Mouse (Mus musculus): Measurements from ENCODE around the gene Shisa5. TPM values are rescaled to one million over a fixed set of nuclear protein-coding genes. Genes with fewer than 3 reads are reported as not detected.

Shisa5 gene
- polyA plus RNA-seq, 1 experiment from 2014 or later: 65.4 TPM

DNA sequence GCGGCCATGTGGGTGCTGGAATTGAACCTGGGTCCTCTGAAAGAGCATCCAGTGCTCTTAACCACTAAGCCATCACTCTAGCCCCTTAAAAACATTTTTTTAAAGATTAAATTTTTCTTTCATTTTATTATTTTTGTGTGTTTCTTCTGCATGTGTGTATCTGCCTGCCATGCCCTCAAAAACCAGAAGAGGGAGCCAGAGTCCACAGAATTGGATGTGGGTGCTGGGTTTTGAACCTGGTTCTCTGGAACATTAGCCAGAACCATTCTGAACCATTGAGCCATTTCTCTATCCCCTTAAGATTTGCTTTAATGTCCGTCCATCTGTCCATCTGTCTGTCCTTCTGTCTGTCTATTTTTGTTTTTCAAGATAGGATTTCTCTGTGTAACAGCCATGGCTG is 35.2 kb upstream of the Shisa5 start:
- H3K9me3 ChIP-seq: no peaks in the 10 kb centered on the region
- peaks cover 21% of the 10 kb centered on the region; the same call in 1 of the 2 replicates for H3K36me3 ChIP-seq
- no peak for ATAC-seq (ENCODE audit: insufficient number of reproducible peaks, insufficient read depth, low FRiP score, low TSS enrichment, low read depth)
- H3K4me2 ChIP-seq: no peak overlapping the region
- WGBS: 50% methylated on average over 2 of the region's 2 CpGs
- H3K4me1 ChIP-seq: 0 out of 2 replicates have a peak, but pooled peaks cover 3% of the 10 kb centered on the region
- no peak overlapping the region for H3K9ac ChIP-seq
- H3K27me3 ChIP-seq: no peaks in the 10 kb centered on the region
- H3K27ac ChIP-seq: no peak overlapping the region
- H3K4me3 ChIP-seq: no peak overlapping the region

DNA sequence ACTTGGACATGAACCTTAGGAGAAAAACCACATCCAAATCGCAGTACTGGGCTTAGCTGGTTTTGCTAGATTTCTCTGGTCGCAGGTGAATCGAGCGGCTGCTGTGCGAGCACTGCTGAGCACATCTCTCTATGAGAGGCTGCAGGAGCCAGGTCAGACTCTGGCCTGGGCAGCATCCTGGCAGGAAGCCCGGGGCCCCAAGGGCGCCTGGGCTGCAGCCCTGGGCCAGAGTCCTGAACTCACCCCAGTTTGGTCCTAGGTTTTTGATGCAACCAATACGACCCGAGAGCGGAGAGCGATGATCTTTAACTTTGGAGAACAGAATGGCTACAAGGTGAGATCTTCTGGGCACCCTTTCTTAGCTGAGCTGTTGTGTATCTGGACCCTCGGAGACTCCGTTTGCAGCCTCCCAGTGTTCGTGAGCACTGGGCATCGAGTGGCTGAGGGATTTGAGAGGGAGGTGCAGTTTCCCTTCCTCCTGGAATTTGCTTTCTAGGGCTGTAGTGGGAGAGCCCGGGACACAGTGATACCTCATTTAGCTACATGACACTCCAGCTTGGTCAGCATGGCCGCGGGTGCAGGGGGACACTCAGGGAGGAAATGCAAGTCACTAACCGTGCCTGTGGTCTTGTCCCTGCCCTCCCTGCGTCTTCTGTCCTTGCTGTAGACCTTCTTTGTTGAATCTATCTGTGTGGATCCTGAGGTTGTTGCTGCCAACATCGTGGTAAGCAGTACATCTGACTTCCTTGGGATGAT is 31.2 kb upstream of the Shisa5 start:
- Histone ChIP-seq H3K36me3 (peaks cover 46% of the 10 kb centered on the region), H3K9ac (peak overlapping the region; percentile 36; the same call in 1 of the 2 replicates), H3K4me3 (no peak overlapping the region), H3K4me1 (no peaks in the 10 kb centered on the region), H3K27me3 (no peaks in the 10 kb centered on the region), H3K27ac (no peak overlapping the region), H3K9me3 (no peaks in the 10 kb centered on the region), H3K4me2 (no peak overlapping the region)
- 77% methylated on average over 21 of the region's 21 CpGs for WGBS
- ATAC-seq (ENCODE audit: insufficient number of reproducible peaks, insufficient read depth, low FRiP score, low TSS enrichment, low read depth): no peak

DNA sequence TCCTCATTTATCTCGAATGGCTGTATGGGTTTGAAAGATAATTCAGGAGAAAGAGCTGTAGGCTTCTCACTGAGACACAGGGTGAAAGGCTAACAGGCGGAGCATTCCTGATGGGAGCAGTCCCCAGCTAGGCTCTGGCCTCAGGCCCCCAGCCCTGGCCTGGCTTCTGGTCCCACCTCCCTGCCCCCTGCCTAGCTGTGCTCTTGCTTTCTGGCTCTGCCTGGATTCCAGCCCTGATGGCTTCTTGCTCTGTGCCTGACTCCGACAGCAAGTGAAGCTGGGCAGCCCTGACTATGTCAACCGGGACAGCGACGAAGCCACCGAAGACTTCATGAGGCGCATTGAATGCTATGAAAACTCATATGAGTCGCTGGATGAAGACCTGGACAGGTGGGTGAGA is 30.3 kb upstream of the Shisa5 start:
- Histone ChIP-seq H3K27me3 (no peaks in the 10 kb centered on the region), H3K4me3 (no peak overlapping the region), H3K27ac (no peak overlapping the region), H3K36me3 (peaks cover 41% of the 10 kb centered on the region), H3K4me1 (no peaks in the 10 kb centered on the region), H3K4me2 (no peak overlapping the region), H3K9ac (0 out of 2 replicates have a peak overlapping the region, but pooled peaks have one; percentile 21), H3K9me3 (no peaks in the 10 kb centered on the region)
- ATAC-seq (ENCODE audit: insufficient number of reproducible peaks, insufficient read depth, low FRiP score, low TSS enrichment, low read depth): no peak
- 84% methylated on average over 9 of the region's 9 CpGs for WGBS

DNA sequence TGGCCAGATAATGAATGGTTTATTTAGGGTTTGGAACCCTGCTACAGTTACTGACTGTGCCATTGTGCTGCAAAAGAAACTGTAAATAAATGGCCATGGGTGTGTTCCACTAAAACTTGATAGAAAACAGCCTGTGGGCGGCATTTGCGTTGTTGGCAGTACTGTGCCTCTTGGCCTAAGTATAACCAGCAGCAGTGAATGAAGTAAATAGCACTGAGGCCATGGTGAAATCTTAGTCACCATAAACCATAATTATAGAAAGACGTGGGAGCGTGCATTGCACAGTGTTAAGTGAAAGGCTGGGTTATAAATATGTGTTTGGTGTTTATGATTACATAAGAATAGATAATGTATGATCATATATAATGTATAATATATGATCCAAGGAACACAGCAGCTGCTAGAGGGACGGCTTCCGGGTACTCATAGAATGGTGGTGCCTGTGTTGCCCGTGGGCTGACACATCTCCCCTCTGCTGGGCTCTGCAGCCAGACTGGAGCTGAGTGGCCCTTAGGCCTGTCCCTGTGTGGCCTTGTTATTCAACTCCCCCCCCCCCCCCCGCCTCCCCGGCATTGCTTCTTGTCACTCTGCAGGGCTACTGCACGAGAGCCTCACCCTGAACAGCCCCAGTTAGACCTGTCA is 29.2 kb upstream of the Shisa5 start:
- Histone ChIP-seq H3K27me3 (no peaks in the 10 kb centered on the region), H3K9me3 (no peaks in the 10 kb centered on the region), H3K9ac (no peak overlapping the region), H3K4me3 (no peak overlapping the region), H3K36me3 (peaks cover 41% of the 10 kb centered on the region), H3K27ac (no peak overlapping the region), H3K4me1 (no peaks in the 10 kb centered on the region), H3K4me2 (no peak overlapping the region)
- ATAC-seq (ENCODE audit: insufficient number of reproducible peaks, insufficient read depth, low FRiP score, low TSS enrichment, low read depth): no peak
- WGBS: 58% methylated on average over 10 of the region's 10 CpGs

DNA sequence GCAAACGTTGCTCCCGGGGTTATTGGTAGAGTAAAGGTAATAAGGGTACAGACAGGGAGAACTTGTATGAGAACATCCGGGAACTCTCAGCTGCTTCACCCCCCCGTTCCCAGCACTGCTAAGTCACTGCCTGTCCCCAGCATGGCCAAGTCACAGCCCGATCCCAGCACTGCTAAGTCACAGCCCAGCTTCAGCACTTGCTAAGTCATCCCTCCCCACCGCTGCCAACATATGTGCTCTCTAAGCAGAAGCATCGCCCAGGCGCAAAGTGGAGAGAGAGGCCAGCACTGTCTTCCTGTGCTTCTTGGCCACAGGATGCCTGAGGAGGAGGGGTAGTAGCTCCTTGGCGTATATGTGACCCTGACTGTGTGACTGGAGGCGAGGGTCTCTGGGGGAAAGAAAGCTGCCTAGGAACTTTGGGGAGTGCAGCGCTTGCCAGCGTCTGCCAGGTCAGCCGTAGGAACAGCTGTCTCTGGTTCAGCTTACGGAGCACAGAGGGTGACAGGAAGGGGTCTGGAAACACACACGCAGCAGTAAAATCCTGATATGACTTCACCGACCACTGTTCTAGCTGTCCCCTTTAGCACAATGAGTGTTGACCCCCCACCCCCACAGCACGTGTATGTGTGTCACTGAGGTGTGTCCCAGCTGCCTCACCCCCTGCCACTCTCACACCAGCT is 28.6 kb upstream of the Shisa5 start:
- H3K27ac ChIP-seq: no peak overlapping the region
- 42% methylated on average over 17 of the region's 17 CpGs for WGBS
- no peak for ATAC-seq (ENCODE audit: insufficient number of reproducible peaks, insufficient read depth, low FRiP score, low TSS enrichment, low read depth)
- H3K27me3 ChIP-seq: no peaks in the 10 kb centered on the region
- H3K4me2 ChIP-seq: no peak overlapping the region
- H3K4me1 ChIP-seq: no peaks in the 10 kb centered on the region
- peaks cover 41% of the 10 kb centered on the region for H3K36me3 ChIP-seq
- H3K9me3 ChIP-seq: no peaks in the 10 kb centered on the region
- no peak overlapping the region for H3K9ac ChIP-seq
- no peak overlapping the region for H3K4me3 ChIP-seq

DNA sequence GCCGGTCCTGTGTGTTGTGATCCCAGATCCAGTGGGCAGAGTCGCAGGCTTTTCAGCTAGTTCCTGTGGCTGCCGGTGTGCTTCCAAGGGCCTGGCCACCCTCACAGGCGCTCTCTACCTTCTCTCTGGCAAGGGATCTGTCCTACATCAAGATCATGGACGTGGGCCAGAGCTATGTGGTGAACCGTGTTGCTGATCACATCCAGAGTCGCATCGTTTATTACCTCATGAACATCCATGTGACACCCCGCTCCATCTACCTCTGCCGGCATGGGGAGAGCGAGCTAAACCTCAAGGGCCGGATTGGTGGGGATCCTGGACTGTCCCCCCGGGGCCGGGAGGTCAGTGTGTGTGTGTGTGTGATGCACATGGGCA is 28.1 kb upstream of the Shisa5 start:
- WGBS: 84% methylated on average over 14 of the region's 14 CpGs
- ATAC-seq (ENCODE audit: insufficient number of reproducible peaks, insufficient read depth, low FRiP score, low TSS enrichment, low read depth): no peak
- Histone ChIP-seq H3K9ac (no peak overlapping the region), H3K4me3 (no peak overlapping the region), H3K4me2 (no peak overlapping the region), H3K27me3 (no peaks in the 10 kb centered on the region), H3K4me1 (no peaks in the 10 kb centered on the region), H3K27ac (no peak overlapping the region), H3K36me3 (peaks cover 41% of the 10 kb centered on the region), H3K9me3 (no peaks in the 10 kb centered on the region)

DNA sequence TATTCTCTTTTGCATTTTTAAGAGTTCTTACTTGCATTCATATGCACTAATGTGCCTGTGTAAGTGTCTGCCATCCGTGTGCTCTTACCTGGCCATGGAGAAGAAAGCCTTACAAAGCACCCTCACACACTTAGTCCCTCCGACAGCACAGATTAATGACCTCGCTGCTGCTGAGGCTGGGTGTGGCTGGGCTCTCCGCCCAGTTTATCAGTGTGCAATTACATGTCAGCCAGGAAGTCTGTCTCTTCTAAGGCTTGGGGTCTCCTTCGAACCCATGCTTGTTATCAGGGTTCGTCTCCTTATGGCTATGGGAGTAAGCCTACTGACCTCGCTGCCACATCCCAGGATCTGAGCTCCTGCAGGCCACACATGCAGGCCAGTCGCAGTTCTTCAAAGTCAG is 23.0 kb upstream of the Shisa5 start:
- ATAC-seq (ENCODE audit: insufficient number of reproducible peaks, insufficient read depth, low FRiP score, low TSS enrichment, low read depth): no peak
- H3K4me3 ChIP-seq: no peak overlapping the region
- no peak overlapping the region for H3K4me2 ChIP-seq
- H3K4me1 ChIP-seq: no peaks in the 10 kb centered on the region
- H3K9ac ChIP-seq: no peak overlapping the region
- peaks cover 28% of the 10 kb centered on the region for H3K36me3 ChIP-seq
- H3K9me3 ChIP-seq: no peaks in the 10 kb centered on the region
- 73% methylated on average over 8 of the region's 8 CpGs for WGBS
- H3K27ac ChIP-seq: no peak overlapping the region
- H3K27me3 ChIP-seq: no peaks in the 10 kb centered on the region

DNA sequence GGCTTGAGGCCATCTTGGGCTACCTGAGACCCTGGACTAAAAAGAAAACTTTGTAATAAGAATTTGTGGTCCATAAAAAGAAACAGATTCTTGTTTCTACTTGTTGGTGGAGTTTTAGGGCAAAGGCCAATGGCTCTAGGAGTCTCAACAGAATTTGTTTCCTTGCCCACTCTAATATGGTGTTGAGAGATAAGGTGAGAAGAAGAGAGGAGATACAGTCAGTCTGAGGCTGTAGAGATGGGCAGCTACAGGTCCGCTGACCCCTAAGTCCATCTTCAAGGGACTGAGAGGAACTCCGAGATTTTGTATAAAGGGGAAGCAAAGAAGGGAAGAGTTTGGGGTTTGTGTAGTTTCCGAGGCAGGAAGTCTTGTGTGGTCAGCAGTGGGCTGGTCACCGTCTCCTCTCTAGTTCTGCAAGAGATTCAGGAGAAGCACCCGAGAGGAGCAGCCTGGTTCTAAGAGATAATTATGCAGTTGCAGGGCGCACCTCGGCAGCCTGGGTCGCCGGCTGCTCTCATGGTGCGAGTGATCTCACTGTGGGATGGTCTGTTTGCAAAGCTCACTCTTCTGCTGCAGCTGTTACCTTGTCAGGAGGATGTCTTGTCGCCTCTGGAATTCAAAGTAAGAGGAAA is 21.3 kb upstream of the Shisa5 start:
- no peaks in the 10 kb centered on the region for H3K27me3 ChIP-seq
- H3K36me3 ChIP-seq: peaks cover 11% of the 10 kb centered on the region
- no peak for ATAC-seq (ENCODE audit: insufficient number of reproducible peaks, insufficient read depth, low FRiP score, low TSS enrichment, low read depth)
- no peaks in the 10 kb centered on the region for H3K9me3 ChIP-seq
- no peaks in the 10 kb centered on the region for H3K4me1 ChIP-seq
- no peak overlapping the region for H3K9ac ChIP-seq
- no peak overlapping the region for H3K4me2 ChIP-seq
- WGBS: 72% methylated on average over 11 of the region's 11 CpGs
- no peak overlapping the region for H3K27ac ChIP-seq
- no peak overlapping the region for H3K4me3 ChIP-seq

DNA sequence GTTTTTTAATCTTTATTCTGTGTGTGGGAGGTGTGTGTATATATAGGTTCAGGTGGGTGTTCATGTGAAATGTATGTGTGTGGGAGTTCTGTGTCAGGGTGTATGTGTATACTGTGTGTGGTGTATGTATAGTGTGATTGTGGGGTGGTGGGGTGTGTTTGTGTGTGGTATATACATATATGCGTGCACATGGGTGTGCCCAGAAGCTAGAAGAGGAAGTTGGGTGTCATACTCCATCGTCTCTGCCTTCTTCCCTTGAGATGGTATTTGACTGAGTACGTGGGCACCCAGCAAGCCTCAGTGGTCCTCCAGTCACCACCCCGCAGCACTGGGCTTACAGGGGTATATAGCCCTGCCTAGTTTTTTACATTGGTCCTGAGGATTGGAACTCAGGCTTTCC is 16.9 kb upstream of the Shisa5 start:
- no peak overlapping the region for H3K4me2 ChIP-seq
- H3K9ac ChIP-seq: no peak overlapping the region
- no peaks in the 10 kb centered on the region for H3K4me1 ChIP-seq
- no peak for ATAC-seq (ENCODE audit: insufficient number of reproducible peaks, insufficient read depth, low FRiP score, low TSS enrichment, low read depth)
- peaks cover 29% of the 10 kb centered on the region for H3K36me3 ChIP-seq
- no peak overlapping the region for H3K4me3 ChIP-seq
- WGBS: 83% methylated on average over 4 of the region's 4 CpGs
- H3K9me3 ChIP-seq: no peaks in the 10 kb centered on the region
- no peak overlapping the region for H3K27ac ChIP-seq
- no peaks in the 10 kb centered on the region for H3K27me3 ChIP-seq

DNA sequence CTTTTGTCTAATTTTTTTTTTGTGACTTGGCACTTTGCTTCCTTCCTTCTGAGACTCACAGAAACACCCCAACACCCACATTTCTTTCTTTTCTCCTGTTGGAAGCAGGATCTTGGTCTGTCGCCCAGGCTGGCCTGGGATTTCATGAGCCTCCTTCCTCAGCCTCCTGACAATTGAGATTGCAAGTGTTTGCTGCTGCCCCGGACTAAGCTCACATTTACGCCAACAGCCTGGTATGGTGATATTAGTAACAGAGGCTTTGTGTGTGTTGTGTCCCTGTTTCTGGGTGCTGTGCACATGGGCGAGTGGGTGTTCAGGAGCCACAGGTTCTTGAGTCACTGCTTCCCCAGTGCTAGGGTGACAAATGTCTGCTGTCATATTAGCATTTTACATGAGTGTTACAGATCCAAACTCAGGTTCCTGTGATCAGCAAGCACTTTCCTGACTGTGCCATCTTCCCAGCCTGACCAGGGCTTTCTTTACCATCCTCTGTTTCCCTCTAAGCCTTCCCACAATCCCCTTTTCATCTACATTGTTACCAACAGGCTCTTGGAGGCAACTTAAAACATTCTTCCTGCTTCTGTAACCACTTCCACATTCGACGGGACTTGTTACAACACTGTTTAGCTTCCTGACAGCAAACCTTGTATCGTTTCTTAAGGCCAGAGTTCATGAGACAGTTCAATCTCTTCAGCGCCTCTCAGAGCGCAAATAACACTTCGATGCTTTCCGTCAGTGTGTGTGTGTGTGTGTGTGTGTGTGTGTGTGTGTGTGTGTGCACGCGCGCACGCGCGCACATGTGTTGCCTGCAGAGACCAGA is 15.3 kb upstream of the Shisa5 start:
- Histone ChIP-seq H3K27me3 (no peaks in the 10 kb centered on the region), H3K4me2 (no peak overlapping the region), H3K27ac (no peak overlapping the region), H3K4me1 (no peaks in the 10 kb centered on the region), H3K36me3 (peaks cover 33% of the 10 kb centered on the region), H3K9ac (no peak overlapping the region), H3K4me3 (no peak overlapping the region), H3K9me3 (no peaks in the 10 kb centered on the region)
- 87% methylated on average over 17 of the region's 17 CpGs for WGBS
- no peak for ATAC-seq (ENCODE audit: insufficient number of reproducible peaks, insufficient read depth, low FRiP score, low TSS enrichment, low read depth)

DNA sequence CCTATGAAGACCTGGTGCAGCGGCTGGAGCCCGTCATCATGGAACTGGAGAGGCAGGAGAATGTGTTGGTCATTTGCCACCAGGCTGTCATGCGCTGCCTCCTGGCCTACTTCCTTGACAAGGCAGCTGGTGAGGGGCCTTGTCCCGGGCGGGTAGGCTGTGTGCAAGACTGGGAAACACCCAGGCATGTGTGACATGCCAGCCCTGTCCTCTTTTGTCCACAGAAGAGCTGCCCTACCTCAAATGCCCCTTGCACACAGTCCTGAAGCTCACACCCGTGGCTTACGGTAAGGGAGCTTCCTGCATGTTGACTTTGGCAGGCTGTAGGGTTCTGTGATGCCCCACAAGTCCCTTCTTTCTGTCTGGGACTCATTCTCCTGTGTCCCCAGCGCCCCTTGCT is 10.8 kb upstream of the Shisa5 start:
- no peak for ATAC-seq (ENCODE audit: insufficient number of reproducible peaks, insufficient read depth, low FRiP score, low TSS enrichment, low read depth)
- H3K36me3 ChIP-seq: peaks cover 59% of the 10 kb centered on the region
- no peak overlapping the region for H3K4me3 ChIP-seq
- no peaks in the 10 kb centered on the region for H3K4me1 ChIP-seq
- no peak overlapping the region for H3K9ac ChIP-seq
- no peak overlapping the region for H3K4me2 ChIP-seq
- no peak overlapping the region for H3K27ac ChIP-seq
- 82% methylated on average over 8 of the region's 8 CpGs for WGBS
- H3K9me3 ChIP-seq: no peaks in the 10 kb centered on the region
- H3K27me3 ChIP-seq: no peaks in the 10 kb centered on the region
